8 mouse cellular contexts compared by ENCODE assay signal in genomic region chr2:74825371-74825729, GRCm38 (mm10). TPM values are rescaled to one million over a fixed set of nuclear protein-coding genes. Genes with fewer than 3 reads are reported as not detected.
DNase-seq lines count a peak whose midpoint lies in the region; ATAC-seq and TF ChIP-seq lines count a peak whose summit lies in the region.

No protein-coding gene starts in this region.

- H3K4me1 ChIP-seq in heart, embryonic 10.5 days, result no peaks in the 10 kb centered on the region
- H3K4me1 ChIP-seq in E14TG2a.4 (replicated peaks; ENCODE audit: low read depth, low read length), result peaks cover 13% of the 10 kb centered on the region
- no peaks in the 10 kb centered on the region; the same call in 1 of the 2 replicates for H3K4me1 ChIP-seq in forebrain, embryonic 16.5 days (replicated peaks; ENCODE audit: control insufficient read depth, insufficient read depth, low read length)

- WGBS in heart, embryonic 10.5 days, result 72% methylated on average over 3 of the region's 3 CpGs
- 76% methylated on average over 3 of the region's 3 CpGs for WGBS in forebrain, embryonic 16.5 days
- WGBS in macrophage (ENCODE audit: missing documents), result 81% methylated on average over 3 of the region's 3 CpGs

- H3K4me2 ChIP-seq in forebrain, embryonic 16.5 days (ENCODE audit: low read length), result peak overlapping the region; percentile 80

- TF ChIP-seq CTCF in E14TG2a.4 (conservative IDR thresholded peaks at IDR 0.05; ENCODE audit: low read length), result no peak

- H3K4me3 ChIP-seq in heart, embryonic 10.5 days, result peak overlapping the region; percentile 98
- H3K4me3 ChIP-seq in E14TG2a.4 (replicated peaks; ENCODE audit: low read length) (peak overlapping the region; percentile 91), macrophage (ENCODE audit: inconsistent target) (peak overlapping the region; percentile 9; the same call in 1 of the 2 replicates)
- peak overlapping the region; percentile 84 for H3K4me3 ChIP-seq in forebrain, embryonic 16.5 days (replicated peaks; ENCODE audit: low read length)

- H3K79me2 ChIP-seq in macrophage (ENCODE audit: inconsistent target), result peaks cover 39% of the 10 kb centered on the region; the same call in 1 of the 2 replicates

- peak overlapping the region; percentile 100 for H3K27ac ChIP-seq in heart, embryonic 10.5 days
- H3K27ac ChIP-seq in forebrain, embryonic 16.5 days (ENCODE audit: low read length), result peak overlapping the region; percentile 70
- no peak overlapping the region for H3K27ac ChIP-seq in macrophage

- peak; percentile 59 for ATAC-seq in forebrain, embryonic 16.5 days

- peak overlapping the region; percentile 90 for H3K9ac ChIP-seq in forebrain, embryonic 16.5 days (replicated peaks; ENCODE audit: low read depth, low read length)

- intact Hi-C loops in left cerebral cortex, postnatal 10 days (cut with DNase I), result no loop called here

- no peaks in the 10 kb centered on the region for H3K9me3 ChIP-seq in heart, embryonic 10.5 days
- H3K9me3 ChIP-seq in E14TG2a.4 (ENCODE audit: low read length), result no peaks in the 10 kb centered on the region
- no peaks in the 10 kb centered on the region for H3K9me3 ChIP-seq in forebrain, embryonic 16.5 days (ENCODE audit: control insufficient read depth, low read length)

- H3K27me3 ChIP-seq in heart, embryonic 10.5 days (ENCODE audit: insufficient read depth, poor library complexity, severe bottlenecking), result no peaks in the 10 kb centered on the region; the same call in 1 of the 2 replicates
- H3K27me3 ChIP-seq in E14TG2a.4 (ENCODE audit: insufficient read depth, low read length), result peaks cover 4% of the 10 kb centered on the region; the same call in 1 of the 2 replicates
- H3K27me3 ChIP-seq in forebrain, embryonic 16.5 days (replicated peaks; ENCODE audit: control insufficient read depth, insufficient read depth, low read length), result 0 out of 2 replicates have a peak, but pooled peaks cover 2% of the 10 kb centered on the region

- H3K36me3 ChIP-seq in heart, embryonic 10.5 days, result no peaks in the 10 kb centered on the region
- H3K36me3 ChIP-seq in E14TG2a.4 (ENCODE audit: insufficient read depth, low read length) (no peaks in the 10 kb centered on the region), macrophage (ENCODE audit: inconsistent target) (no peaks in the 10 kb centered on the region)
- H3K36me3 ChIP-seq in forebrain, embryonic 16.5 days (ENCODE audit: control insufficient read depth, insufficient read depth), result no peaks in the 10 kb centered on the region

- no peak for DNase-seq in heart, embryonic 10.5 days (ENCODE audit: low spot score)
- no peak for DNase-seq in heart, adult 11 months
- no peak for DNase-seq in left cerebral cortex, postnatal 10 days (ENCODE audit: extremely low spot score in 1 of 2, low spot score in 2 of 2)
- no peak for DNase-seq in c-Kit-positive CD71-positive TER-119-positive erythroid progenitor cells, embryonic 14.5 days (ENCODE audit: low spot score)
- DNase-seq in cerebellum, postnatal 10 days, result no peak

RNA-seq across cellular contexts. Expression of gene Mtx2, which starts 0.3 kb away (rescaled TPM):
- 141 and 146 TPM in 2 replicates for polyA plus RNA-seq in heart, embryonic 10.5 days (2016; fragmentation: Nextera tagmentation; extraction: Ambion mirVana)
- 125 and 135 TPM in 2 replicates for polyA plus RNA-seq in forebrain, embryonic 16.5 days (2015; fragmentation: Nextera tagmentation; extraction: Ambion mirVana)
- total RNA-seq in macrophage (2018; cell fraction: chromatin; rRNA removed), result 10 to 100 TPM in 22 of 26 experiments, 1 to 10 TPM in 4; 4.1 to 45.3 (median 26.5) TPM
- 10 to 100 TPM; 12.8 to 23.4 (median 18.3) TPM for total RNA-seq in macrophage (2018; cell fraction: cytosol; rRNA removed)
- 10 to 100 TPM in 21 of 26 experiments, 1 to 10 TPM in 5; 6.6 to 33.0 (median 18.5) TPM for total RNA-seq in macrophage (2018; cell fraction: nucleus; rRNA removed)
- polyA plus RNA-seq in macrophage (2018), result 19.1 to 26.2 TPM (median 22.2 TPM) in 3 replicates
- 10 to 100 TPM; 60.3 to 61.6 TPM for total RNA-seq in left cerebral cortex, postnatal 10 days (2021)

Comparison
In these comparisons a context has a peak if more than half of its experiments do, and no peak if none do; other contexts are left out.
1. H3K4me3 ChIP-seq: peak in every context shown above with its lines; median percentile 98 in heart, embryonic 10.5 days; 91 in E14TG2a.4; 84 in forebrain, embryonic 16.5 days; 9 in macrophage.